Mouse (Mus musculus) myocyte (in vitro differentiated cells): ENCODE measurements around the gene Hoxa3.

Experiments used
- CEBPB ChIP-seq: IDR thresholded peaks from 2 replicates; pipeline ENCODE4 v1.6.1; 2011; ENCODE audit warnings: mild to moderate bottlenecking, moderate library complexity; ENCODE audit not compliant: poor library complexity, insufficient read depth, severe bottlenecking
- E2F4 ChIP-seq: IDR thresholded peaks from one replicate; pipeline ENCODE4 v1.6.1; 2011; ENCODE audit warnings: mild to moderate bottlenecking, control low read depth, moderate library complexity; ENCODE audit not compliant: insufficient read depth
- MAX ChIP-seq: IDR thresholded peaks from one replicate; pipeline ENCODE4 v1.6.1; 2011; ENCODE audit warnings: low read depth, mild to moderate bottlenecking, control low read depth
- MYOD1 ChIP-seq, 3 experiments: IDR thresholded peaks; one replicate each; pipeline ENCODE4 v1.6.1; 2011; ENCODE audit warnings: control low read depth in 2 of 3, low read depth in 2 of 3, mild to moderate bottlenecking in 2 of 3, moderate library complexity in 1 of 3; ENCODE audit not compliant: insufficient read length in 2 of 3, control insufficient read depth in 1 of 3
- POLR2A ChIP-seq: IDR thresholded peaks from one replicate; pipeline ENCODE4 v1.6.1; 2011; ENCODE audit warnings: low read depth, mild to moderate bottlenecking, control low read depth, moderate library complexity; ENCODE audit not compliant: insufficient read length
- POLR2AphosphoS2 ChIP-seq: IDR thresholded peaks from one replicate; pipeline ENCODE4 v1.6.1; 2011; ENCODE audit warnings: low read depth, control low read depth; ENCODE audit not compliant: insufficient read length
- REST ChIP-seq: IDR thresholded peaks from one replicate; pipeline ENCODE4 v1.6.1; 2011; ENCODE audit warnings: mild to moderate bottlenecking, control low read depth, moderate library complexity; ENCODE audit not compliant: insufficient read depth, insufficient read length
- TCF12 ChIP-seq: IDR thresholded peaks from one replicate; pipeline ENCODE4 v1.6.1; 2011; ENCODE audit warnings: mild to moderate bottlenecking, control low read depth; ENCODE audit not compliant: poor library complexity, insufficient read depth, severe bottlenecking
- USF1 ChIP-seq: IDR thresholded peaks from one replicate; pipeline ENCODE4 v1.6.1; 2011; ENCODE audit warnings: low read depth, mild to moderate bottlenecking, control low read depth, moderate library complexity

- TF ChIP-seq USF1: no peak
- TF ChIP-seq TCF12: no peak
- no peak for TF ChIP-seq POLR2A
- TF ChIP-seq REST: no peak
- TF ChIP-seq E2F4: no peak
- no peak for TF ChIP-seq MAX
- no peak for TF ChIP-seq CEBPB
- no peak for TF ChIP-seq MYOD1 (IDR thresholded peaks at IDR 0.05; ENCODE audit: control insufficient read depth in 1 of 3, insufficient read length in 2 of 3, low read depth in 2 of 3)
- TF ChIP-seq POLR2AphosphoS2: no peak
Observed at GRCm38 (mm10) chr6:52200073-52200750, 12.9 kb downstream of the Hoxa3 start.
